Mouse (Mus musculus): ENCODE data around the gene Tm9sf3.
A peak's percentile ranks its signal among the peaks of the same experiment; 100 is the strongest.
"Not testable (repeated sequence)": the region's sequence is repeated elsewhere in the genome, so short reads cannot be mapped to it uniquely, and the experiment has no call there.

Tm9sf3 gene

DNA sequence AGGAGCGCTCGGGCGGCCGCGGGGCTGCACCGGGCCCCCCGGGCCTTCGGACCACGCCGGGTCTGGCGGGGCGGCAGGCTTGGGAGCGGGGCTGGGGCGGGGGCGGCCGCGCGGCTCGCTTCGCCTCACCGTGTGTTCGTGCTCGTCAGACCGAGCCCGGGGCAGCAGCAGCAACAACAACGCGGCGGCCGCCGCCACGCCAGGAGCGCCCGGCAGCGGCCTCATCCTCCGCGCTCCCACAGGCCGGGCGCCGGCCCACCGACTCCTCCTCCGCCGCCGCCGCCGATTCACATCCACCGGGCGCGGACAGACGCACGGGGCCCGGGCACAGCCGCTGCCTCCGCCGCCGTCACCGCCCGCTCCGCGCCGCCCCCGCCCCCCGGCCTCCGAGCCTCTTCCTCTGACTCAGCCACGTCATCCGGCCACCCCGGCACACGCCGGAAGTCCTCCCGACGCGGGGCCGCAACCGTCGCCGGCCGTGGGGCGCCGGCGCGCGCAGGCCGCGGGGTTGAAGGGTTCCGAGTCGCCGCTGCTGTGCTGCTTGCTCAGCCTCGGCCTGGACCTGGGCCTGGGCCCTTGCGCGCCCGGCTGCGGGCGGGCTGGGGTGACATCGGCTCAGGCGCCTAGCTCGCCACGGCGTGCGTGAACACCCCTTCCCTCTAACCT lies at the start of gene Tm9sf3:
Tm9sf3 (minus strand) TSS at position 368 of the 666 bp plus-strand sequence.
- DNase-seq: peak; percentile 99

DNA sequence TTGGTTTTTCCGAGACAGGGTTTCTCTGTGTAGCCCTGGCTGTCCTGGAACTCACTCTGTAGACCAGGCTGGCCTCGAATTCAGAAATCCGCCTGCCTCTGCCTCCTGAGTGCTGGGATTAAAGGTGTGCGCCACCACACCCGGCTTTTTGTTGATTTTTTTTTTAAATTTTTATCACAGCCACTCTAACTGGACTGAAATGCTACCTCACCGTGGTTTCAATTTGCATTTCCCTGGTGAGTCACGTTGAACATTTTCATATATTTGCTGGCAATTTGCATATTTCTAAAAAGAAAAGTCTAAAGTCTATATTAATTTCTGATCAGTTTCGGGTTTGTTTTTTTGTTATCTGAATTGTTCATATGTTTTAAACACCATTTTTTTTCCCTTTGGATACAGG lies 48.8 kb upstream of the Tm9sf3 start:
- not testable (repeated sequence) for DNase-seq

DNA sequence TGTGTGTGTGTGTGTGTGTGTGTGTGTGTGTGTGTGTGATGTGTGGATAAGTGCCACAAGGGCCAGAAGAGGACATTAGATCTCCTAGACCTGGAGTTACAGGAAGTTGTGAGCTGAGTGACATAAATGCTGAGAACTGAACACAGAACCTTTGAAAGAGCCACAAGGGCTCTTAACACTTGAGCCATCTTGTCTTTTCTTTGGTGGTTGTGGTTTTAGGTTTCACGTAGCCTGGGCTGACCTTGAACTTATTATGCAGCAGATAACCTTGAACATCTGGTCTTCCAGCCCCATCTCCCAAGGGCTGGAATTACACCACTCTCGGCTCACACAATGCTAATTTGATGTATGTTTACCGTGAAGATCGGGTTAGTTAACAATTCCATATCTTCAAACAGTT lies 48.2 kb upstream of the Tm9sf3 start:
- no peak for DNase-seq

DNA sequence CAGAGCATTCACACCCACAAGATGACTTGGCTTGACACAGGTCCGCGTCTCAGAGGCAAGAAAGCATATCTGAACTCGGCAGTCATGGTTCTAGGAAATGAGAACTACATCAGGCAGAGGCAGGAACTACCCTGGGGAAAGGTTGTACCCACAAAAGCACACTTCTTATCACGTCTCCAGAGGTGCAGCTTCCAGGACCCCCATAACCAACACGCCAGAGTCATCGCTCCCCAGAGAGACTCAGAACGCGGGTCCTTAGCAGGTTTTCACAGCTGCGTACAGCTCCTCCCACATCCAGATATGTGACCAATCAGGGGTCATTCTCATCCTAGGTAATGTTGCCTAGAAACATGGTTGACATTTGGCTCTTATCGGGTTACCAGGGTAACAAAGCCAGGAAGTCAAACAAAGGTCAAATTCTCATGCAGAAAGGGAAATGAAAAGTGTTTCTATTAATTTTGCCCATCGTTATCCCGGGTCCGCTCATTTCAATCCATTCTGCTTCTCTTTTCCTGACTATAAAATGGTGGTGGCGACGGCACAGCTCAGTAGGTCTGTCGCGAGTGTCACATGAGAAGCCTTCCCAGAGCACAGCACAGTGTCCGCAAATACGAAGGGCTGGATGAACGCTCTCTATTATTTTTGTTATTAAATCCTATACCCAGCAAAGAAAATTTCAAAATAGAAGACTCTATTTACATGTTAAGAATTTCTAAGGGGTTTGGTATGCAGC lies 47.3 kb upstream of the Tm9sf3 start:
- peak; percentile 94 for DNase-seq

DNA sequence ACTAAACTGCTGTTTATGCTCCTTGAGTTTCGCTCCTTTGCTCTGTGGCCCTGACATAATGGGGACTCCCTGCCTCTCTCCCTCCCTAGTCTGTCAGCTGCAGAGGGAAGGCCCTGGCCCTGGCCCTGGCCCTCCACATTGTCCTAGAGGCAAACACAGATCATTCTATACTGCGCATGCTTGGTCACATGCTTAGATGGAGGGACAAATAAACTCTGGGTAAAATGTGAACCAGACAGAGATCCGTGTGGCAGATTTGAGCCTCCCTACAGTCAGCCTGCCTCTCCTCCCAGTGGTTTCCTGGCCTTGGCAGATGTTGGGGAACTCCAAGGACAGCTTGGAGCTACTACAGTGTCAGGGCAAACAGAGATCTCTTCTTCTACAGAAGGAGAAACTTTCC lies 40.1 kb upstream of the Tm9sf3 start:
- no peak for DNase-seq

DNA sequence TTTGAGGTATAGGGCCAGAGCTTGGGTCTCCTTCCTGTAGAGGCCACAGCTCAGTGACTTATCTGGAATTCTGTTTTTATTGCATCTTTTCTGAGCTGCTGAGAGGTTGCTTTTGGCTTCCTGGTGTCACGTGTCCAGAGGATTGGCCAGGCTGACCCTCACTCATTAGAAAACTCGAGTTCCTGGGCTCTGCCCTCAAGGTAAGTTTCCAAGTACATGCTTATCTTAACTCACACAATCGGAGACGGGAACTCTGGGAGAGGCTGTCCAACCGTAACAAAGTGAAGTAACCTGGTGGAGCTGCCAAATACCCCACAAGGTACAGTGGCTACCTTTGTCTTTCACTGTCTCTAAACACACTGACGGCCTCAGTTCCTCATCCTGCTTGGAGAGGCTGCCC lies 39.6 kb upstream of the Tm9sf3 start:
- no peak for DNase-seq

DNA sequence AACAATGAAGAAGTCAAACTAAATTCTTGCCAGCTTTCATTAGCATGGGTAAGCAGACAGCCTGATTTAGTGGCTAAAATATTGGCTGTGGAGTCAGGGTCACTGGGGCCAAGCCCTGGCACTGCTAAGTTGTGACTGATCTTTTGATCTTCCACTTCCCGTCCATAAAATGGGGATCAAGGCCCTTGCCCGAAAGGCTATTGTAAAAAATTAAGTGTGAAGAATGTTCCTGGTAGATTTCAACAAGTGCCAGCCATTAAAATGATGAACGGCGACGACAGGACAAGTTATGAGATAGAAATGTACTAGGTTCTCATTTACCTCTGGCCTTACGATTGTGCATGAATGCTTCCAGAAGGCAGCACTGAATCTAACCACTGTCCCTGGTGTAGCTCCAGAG lies 38.1 kb upstream of the Tm9sf3 start:
- no peak for DNase-seq

DNA sequence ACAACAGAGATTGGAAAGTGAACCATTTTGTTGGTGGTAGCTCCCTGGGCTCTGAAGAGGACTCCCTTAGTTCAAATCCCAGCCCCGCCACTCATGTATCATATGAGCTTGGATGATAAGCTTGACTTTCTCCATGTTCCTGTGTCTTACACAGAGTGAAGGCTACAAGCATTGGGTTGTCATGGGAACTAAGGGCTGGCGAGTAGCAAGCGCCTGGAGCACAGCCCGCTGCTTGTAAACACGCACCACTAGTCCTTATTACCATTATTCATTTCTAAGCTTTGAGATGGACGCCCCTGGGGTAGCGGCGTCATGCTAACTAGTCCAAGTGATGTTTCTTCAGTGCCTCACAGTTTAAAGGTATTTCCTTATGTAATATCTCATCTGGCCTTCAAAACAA lies 35.6 kb upstream of the Tm9sf3 start:
- DNase-seq: no peak

DNA sequence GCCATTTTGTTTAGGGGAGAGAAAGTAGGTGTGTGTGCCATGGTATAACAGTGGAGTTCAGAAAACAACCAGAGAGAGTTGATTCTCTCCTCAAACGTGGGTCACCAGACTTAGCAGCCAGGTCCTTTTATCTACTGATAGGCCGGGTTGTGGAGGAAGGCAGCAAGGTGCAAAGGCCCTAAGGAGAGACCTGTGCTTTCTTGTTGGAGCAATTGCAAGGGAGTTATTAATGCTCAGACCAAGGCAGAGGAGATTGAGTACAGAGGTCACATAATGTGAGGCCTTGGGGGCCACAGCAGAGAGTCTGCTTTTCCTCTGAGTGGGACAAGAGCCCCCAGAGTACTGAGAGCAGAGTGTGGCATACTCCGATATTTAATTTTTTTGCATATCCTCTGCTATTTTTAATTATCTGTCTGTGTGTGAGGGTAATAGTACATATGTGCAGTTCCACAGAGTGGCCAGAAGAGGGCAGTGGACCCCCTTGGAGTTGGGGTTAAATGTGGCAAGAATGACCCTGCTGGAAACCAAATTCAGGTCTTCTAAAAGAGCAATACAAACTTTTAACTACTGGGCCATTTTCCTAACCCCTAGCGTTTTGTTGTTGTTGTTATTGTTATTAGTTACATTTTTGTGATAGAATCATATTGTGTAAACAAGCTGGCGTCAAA lies 27.3 kb upstream of the Tm9sf3 start:
- no peak for DNase-seq

DNA sequence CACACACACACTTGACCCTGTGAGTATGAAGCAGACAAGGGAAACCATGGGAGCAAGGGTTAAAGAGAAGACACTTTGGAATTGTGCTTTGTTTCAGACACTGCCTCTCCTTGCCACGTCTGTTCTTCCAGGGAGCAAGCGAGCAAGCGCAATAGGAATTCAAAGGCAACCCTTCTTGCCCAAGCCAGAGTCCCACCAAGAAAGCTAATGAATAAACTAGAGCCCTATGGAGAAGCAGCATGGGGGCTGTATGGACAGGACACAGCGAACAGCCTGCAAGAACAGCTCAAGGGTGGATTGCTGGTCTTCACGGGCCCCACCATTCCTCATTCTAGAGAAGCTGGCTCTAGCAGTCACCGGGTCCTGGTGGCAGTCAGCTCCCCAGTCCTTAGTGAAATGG lies 24.8 kb upstream of the Tm9sf3 start:
- no peak for DNase-seq

DNA sequence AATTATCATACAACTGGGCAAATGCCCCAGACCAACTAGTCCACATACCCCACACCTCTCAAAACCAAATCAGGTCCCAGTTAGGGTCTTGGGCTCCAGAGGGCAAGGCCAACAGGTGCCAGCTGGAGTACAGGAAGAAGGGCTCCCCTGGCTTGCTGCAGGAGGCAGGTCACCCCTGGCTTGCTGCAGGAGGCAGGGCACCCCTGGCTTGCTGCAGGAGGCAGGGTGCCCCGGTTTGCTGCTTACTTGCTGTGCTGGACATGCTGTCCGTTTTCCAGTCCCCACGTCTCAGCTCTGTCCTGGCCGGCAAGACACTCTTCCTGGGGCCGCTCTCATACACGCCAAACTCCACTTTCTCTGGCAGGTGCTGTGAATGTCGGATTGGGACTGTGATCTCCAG lies 23.4 kb upstream of the Tm9sf3 start:
- peak; percentile 91 for DNase-seq

DNA sequence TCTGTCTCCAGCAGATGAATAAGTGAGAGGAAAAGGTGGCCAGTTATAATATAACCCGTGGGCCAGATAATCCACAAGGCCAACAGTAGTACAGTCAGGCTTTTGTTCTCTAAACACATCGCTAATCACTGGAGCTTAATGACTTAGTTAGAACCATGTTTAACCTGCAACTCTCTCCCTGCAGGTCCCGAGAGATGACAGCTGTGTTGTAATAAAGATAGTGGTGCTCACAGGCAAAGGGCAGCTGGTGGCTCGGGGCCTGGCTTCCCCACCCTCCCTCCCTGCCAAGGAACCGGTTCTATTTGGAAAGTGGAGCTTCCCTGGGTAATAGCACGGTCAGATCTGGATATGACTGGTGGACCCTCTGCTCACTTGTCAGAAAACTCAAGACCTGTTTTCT lies 20.7 kb upstream of the Tm9sf3 start:
- no peak for DNase-seq

DNA sequence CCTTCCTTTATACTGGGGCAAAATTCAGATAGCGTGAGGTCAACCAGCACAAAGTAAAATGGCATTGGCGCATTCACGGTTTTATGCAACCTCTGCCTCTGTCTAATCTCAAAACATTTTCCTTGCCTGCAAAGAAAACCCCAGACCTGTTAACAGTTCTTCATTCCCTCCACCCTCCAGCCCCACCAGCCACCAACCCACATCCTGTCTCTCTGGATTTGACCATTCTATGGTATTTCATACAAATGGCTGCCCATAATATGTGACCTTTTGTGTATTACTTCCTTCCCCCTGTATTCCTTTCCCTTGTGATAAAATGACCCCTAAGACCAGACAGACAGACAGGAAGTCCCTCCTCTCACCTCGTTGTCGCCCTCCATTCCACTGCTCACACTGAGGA lies 18.9 kb upstream of the Tm9sf3 start:
- no peak for DNase-seq

DNA sequence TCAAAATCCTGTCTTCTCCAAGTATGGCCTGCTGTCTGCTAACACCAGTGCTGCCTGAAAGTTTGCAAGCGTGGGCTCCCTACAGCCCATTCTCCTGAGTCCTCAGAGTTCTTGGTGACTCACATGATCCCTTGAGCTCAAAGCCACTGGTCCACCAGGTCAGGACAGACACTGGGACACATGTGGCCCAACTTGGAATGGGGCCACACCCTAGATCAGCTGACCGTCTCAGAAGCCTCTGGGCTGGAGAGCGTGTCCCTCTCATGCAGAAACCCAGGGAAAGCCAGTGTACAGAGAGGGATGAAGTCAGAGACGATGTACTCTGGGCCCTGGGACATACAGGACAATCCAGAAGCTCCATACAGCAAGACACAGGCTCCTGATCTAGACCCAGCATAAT lies 18.4 kb upstream of the Tm9sf3 start:
- peak; percentile 90 for DNase-seq

DNA sequence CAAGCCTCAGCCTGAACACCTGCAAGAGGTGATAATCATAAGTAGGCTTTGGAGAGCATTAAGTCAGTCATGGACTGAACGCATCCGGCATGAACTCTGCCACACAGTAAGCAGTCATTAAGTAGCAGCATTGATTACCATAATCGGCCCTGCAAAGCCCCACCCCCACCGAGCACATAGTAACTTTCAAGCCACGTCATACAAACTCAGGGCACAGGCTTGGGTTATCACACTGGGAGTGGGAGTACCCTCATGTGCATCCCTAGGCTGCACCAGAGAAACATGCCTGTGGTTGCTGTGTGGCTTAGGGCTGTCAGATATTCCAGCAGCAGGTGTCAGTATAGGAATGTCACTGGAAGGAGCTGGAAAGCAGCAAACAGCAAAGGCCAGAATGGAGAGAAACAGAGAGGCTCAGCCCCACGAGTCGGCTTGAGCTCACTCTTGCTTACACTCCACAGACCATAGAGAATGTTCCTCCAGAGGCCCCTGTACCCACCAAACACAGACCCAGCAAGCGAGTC lies 16.0 kb upstream of the Tm9sf3 start:
- DNase-seq: peak; percentile 69

DNA sequence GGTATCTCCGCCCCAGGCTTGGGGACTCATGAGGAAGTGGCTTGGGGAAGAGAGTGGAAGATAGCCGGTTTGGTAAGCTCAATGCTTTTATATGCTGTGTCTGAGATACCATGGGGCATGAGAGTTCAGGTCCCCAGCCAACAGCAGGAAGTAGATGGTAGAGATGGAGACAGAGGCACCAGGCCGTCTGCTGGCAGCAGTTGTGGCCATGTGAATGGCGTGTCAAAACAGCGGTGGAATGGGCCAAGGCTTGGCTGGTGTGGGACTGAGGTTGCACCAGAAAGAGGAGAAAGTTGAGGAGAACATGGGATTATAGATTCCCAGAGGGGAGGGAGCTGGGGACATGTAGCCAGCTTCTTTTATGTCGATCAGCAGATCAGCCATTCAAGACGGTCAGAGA lies 14.8 kb upstream of the Tm9sf3 start:
- DNase-seq: peak; percentile 90

DNA sequence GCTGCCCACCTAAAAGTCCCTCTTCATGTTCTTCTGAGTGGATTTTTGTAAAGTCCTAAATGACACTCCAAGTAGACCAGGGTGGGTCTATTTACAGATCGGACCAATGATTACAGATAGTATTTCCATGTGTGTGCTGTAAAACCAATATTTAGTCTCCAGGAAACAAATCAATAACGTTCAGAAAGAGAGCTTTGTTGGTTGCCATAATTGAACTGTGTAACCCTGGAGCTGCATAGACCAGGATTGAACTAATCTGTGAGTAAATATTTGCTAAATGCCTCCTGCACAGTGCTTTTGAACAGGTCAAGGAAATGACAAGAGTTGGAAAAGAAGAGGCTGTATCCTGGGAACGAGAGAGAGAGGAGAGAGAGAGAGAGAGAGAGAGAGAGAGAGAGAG lies 11.8 kb upstream of the Tm9sf3 start:
- no peak for DNase-seq

DNA sequence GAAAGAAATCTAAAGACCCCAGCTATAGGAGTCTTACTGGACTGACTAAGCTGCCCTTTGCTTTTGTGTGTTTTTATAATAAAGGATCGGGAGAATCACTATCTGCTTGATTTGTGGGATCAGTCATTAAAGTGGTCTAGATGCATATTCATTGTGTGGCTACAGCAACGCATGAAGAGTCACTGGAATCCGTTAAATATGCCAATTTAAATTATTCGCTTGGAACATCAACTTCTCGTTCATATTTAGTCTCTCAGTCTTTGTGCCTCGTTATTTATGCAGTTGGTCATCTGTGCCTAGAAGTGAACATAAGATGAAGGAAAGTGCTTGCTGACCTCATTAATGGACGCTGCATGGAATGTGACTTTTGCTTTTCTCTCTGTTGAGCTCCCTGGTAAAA lies 7.1 kb upstream of the Tm9sf3 start:
- peak; percentile 57 for DNase-seq

DNA sequence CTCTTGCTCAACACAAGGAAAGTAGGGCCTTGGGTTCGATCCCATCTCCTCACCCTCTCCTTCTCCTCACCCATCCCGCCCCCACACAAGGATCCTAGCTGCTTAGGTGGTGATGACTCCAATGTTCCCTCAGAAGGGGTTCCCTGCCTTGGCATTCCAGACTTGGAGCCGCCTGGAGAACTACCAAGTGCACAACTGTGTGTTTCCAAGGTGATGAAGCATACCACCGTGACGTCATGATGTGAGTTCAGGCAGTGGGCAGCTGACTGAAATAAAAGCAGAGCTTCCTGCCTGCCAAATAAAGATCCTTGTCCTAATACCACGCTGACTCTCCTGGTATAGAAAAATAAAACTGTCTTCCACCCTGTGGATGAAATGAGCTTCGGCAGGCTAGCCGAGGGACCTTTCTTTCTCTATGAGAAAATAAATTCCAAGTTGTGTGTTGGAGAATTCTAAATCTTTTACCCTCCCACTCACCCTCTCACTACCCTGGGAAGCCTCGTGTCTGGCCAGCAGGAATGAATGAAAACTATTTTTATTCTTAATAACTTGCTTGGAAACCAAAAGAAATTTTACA lies 6.4 kb upstream of the Tm9sf3 start:
- DNase-seq: peak; percentile 87

DNA sequence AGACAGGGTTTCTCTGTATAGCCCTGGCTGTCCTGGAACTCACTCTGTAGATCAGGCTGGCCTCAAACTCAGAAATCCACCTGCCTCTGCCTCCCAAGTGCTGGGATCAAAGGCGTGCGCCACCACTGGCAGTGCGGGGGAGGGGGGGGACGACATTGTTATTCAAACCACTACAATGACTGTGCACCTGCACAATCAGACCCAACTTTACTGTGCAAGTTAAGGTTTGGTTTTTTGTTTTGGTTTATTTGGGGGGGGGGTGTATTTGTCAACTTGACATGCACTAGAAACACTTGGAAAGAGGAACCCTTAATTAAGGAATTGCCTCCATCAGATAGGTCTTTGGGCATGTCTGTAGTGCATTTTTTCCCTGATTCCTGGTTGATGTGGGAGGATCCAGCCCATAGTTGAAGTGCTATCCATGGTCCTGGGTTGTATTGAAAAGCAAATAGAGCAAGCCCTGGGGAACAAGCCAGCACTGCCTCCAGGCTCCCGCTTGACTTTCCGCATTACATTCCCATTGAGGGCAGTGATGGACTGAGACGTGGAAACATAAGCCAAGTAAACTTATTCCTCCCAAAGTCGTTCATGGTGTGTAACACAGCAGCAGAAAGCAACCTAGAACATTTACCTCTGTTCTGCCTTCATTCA lies 2.6 kb upstream of the Tm9sf3 start:
- peak; percentile 36 for DNase-seq

DNA sequence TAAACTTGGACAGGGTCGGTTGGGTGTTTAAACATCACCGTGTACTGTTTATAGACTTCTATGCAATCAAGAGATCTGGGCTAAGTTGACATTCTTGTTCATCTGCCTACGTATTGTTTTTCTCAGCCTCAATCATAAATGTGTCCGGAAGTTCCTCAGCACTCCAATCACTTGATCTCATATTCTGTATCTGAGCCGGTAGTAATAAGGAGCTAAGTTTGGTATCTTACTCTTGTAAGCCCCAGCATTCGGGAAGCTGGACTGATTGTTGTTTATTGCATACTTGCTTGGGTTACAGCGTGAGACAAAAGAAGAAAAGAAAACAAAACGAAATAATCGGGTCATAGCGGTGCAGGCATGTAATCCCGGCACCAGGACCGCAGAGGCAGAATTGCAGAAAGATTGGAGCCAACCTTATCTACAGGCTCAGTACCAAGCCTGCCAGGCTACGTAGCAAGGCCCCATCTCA lies 568 bp upstream of the Tm9sf3 start:
- peak; percentile 88 for DNase-seq

DNA sequence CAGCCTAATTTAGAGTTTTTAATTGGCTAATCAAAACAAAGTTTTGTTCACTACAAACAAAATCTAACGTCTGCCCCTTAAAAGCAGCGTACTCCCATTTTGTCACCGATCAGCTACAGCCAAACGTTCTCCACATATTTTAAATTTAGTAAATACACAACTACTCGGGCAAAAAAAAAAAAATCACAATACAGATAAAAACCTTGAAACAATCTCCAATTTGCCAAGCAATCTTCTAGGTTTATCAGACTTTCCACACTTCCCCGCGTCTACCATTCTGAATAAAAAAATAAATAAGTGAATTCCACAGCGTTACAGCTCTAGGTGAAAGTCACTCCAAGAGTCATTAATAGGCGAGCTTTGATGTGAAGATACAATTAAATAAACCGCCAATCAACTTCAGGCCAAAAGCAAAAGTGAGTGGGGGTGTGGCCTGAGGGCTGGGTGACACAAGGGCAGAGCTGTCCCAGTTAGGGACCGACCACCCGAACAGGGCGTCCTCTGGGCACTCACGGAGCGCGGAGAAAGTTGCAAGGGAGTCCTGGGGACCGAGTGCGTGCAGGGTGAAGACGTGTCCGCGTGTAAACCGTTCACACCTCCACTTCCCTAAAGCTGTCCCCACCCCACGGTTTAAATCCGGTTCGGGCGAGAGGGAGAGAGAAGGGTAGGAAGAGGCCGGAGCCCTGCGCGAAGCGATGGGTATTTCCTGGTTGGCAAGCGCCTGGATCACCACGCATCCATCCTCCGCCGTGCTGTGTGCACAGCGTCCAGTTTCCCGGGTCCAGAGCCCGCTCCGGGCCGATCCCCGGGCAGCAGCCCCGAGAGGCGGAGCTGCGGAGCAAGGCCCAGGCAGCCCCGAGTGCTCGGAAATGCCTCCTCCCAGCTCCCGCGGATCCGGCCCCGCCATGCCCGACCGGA lies 826 bp downstream of the Tm9sf3 start:
- DNase-seq: peak; percentile 98
